Mouse (Mus musculus): ENCODE data around the gene Yipf3.

Yipf3 gene

GRCm38 (mm10) chr17:46247512-46248188 lies at the start of gene Yipf3, which contains the start of gene Polr1c:
Gene Yipf3, plus strand, starts transcription at chr17:46248080.
Gene Polr1c, minus strand, starts transcription at chr17:46248054.
- peak; percentile 94 for DNase-seq (ENCODE audit: low read depth)

- peak; percentile 75 for DNase-seq (ENCODE audit: low read depth)
Measured at GRCm38 (mm10) chr17:46201151-46201550, 46.7 kb upstream of the Yipf3 start.

GRCm38 (mm10) chr17:46202421-46203071 lies 45.3 kb upstream of the Yipf3 start, which contains the start of the genes Polh and Xpo5:
Gene Polh, minus strand, starts transcription at chr17:46202645.
Gene Xpo5, plus strand, starts transcription at chr17:46202782.
- DNase-seq (ENCODE audit: low read depth), result peak; percentile 95

GRCm38 (mm10) chr17:46203078-46203477 lies 44.8 kb upstream of the Yipf3 start:
- no peak for DNase-seq (ENCODE audit: low read depth)

- no peak for DNase-seq (ENCODE audit: low read depth)
Measured at GRCm38 (mm10) chr17:46206676-46207075, 41.2 kb upstream of the Yipf3 start.

- no peak for DNase-seq (ENCODE audit: low read depth)
Measured at GRCm38 (mm10) chr17:46210550-46210949, 37.3 kb upstream of the Yipf3 start.

GRCm38 (mm10) chr17:46221601-46222000 lies 26.3 kb upstream of the Yipf3 start:
- DNase-seq (ENCODE audit: low read depth), result no peak

GRCm38 (mm10) chr17:46227576-46227975 lies 20.3 kb upstream of the Yipf3 start:
- DNase-seq (ENCODE audit: low read depth), result no peak

- DNase-seq (ENCODE audit: low read depth), result no peak
Measured at GRCm38 (mm10) chr17:46236067-46236466, 11.8 kb upstream of the Yipf3 start.

GRCm38 (mm10) chr17:46237079-46237478 lies 10.8 kb upstream of the Yipf3 start:
- DNase-seq (ENCODE audit: low read depth), result no peak

GRCm38 (mm10) chr17:46237480-46237879 lies 10.4 kb upstream of the Yipf3 start:
- DNase-seq (ENCODE audit: low read depth), result no peak

- no peak for DNase-seq (ENCODE audit: low read depth)
Measured at GRCm38 (mm10) chr17:46239516-46240114, 8.3 kb upstream of the Yipf3 start.

- no peak for DNase-seq (ENCODE audit: low read depth)
Measured at GRCm38 (mm10) chr17:46241471-46241870, 6.4 kb upstream of the Yipf3 start.

- DNase-seq (ENCODE audit: low read depth), result no peak
Measured at GRCm38 (mm10) chr17:46242274-46242673, 5.6 kb upstream of the Yipf3 start.

GRCm38 (mm10) chr17:46242993-46243392 lies 4.9 kb upstream of the Yipf3 start:
- no peak for DNase-seq (ENCODE audit: low read depth)

GRCm38 (mm10) chr17:46243624-46244023 lies 4.3 kb upstream of the Yipf3 start:
- DNase-seq (ENCODE audit: low read depth), result no peak

- DNase-seq (ENCODE audit: low read depth), result no peak
Measured at GRCm38 (mm10) chr17:46244579-46244978, 3.3 kb upstream of the Yipf3 start.

GRCm38 (mm10) chr17:46248189-46248522 lies 276 bp downstream of the Yipf3 start:
- DNase-seq (ENCODE audit: low read depth), result no peak

GRCm38 (mm10) chr17:46251174-46251573 lies 3.3 kb downstream of the Yipf3 start:
- DNase-seq (ENCODE audit: low read depth), result peak; percentile 19

- peak; percentile 79 for DNase-seq (ENCODE audit: low read depth)
Measured at GRCm38 (mm10) chr17:46252571-46253451, 4.9 kb downstream of the Yipf3 start.

- DNase-seq (ENCODE audit: low read depth), result peak; percentile 86
Measured at GRCm38 (mm10) chr17:46253452-46254084, 5.7 kb downstream of the Yipf3 start, which contains the start of gene Lrrc73. Gene Lrrc73, plus strand, starts transcription at chr17:46253531.

GRCm38 (mm10) chr17:46254106-46254505 lies 6.2 kb downstream of the Yipf3 start:
- DNase-seq (ENCODE audit: low read depth), result no peak
